Mouse (Mus musculus) regulatory T cell (primary cell): ENCODE measurements around the gene Cela1.

Experiments
- in situ Hi-C: fragments of 300-600 bp; cut with MboI, MseI; formaldehyde crosslinking; loops from one replicate; pipeline ENCODE4 v1.15.1; 2025; ENCODE audit warnings: high pct_unique_total_duplicates

Cela1 gene

GRCm38 (mm10) chr15:100636700-100637501 lies 50.8 kb downstream of the Cela1 start, which contains the start of gene Smagp:
Gene Smagp (minus strand): TSS chr15:100636940.
- in situ Hi-C loops: no loop called here

- in situ Hi-C loops: no loop called here
Measured at GRCm38 (mm10) chr15:100635851-100636645, 51.7 kb downstream of the Cela1 start.

GRCm38 (mm10) chr15:100635239-100635638 lies 52.5 kb downstream of the Cela1 start:
- in situ Hi-C loops: no loop called here

- in situ Hi-C loops: no loop called here
Measured at GRCm38 (mm10) chr15:100633341-100633740, 54.4 kb downstream of the Cela1 start.

GRCm38 (mm10) chr15:100632323-100632722 lies 55.4 kb downstream of the Cela1 start:
- in situ Hi-C loops: no loop called here

DNA sequence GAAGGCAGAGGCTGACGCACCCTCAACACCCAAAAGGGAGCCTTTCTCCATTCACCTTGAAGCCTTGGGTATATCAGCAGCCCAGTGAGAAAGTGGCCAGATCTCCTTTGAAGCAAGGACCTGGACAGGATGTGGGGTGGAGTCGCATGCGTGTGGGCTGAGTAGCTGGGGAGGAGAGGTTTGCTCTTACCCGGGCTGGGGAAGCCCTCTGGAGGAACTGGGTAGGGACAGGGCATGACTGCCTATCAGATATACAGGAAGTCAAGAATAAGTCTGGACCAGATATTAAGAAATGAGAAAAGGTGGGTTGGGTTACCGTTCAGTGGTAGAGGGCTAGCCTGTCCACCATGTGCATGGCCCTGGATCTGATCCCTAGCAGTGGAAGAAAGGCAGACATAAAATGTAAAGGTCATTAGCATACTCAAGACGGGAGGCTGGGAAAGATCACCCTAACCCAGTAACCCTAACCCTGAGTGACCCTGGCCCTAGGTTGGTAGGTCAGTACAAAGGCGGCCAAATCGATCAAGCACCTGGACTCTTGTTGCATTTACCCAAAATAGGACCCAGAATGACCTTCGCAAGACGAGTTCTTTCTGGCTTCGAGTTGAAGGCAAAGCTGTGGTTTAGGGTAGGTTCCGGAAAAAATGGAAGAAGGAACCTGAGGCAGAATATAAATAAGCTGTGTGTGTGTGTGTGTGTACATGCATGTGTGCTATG lies 56.1 kb downstream of the Cela1 start:
- in situ Hi-C loops: no loop called here

DNA sequence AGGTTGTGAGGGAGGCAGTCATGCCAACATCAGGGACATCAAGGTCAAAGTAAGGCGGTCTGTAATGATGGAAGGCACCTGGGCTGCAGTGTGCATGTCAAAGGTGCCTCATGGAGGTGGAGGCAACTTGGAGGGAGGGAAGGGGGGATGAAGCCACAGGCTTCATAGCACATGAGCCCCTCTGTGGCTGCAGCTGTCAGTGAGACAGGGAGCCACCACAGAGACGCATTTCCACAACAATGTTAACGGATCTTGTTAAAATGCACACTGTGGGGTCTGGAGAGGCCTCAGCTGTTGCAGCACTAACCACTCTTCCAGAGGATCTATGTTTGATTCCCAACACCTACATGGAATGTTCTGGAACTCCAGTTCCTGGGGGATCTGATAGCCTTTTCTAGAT lies 57.6 kb downstream of the Cela1 start:
- in situ Hi-C loops: no loop called here

- in situ Hi-C loops: no loop called here
Measured at GRCm38 (mm10) chr15:100628797-100629196, 58.9 kb downstream of the Cela1 start.

DNA sequence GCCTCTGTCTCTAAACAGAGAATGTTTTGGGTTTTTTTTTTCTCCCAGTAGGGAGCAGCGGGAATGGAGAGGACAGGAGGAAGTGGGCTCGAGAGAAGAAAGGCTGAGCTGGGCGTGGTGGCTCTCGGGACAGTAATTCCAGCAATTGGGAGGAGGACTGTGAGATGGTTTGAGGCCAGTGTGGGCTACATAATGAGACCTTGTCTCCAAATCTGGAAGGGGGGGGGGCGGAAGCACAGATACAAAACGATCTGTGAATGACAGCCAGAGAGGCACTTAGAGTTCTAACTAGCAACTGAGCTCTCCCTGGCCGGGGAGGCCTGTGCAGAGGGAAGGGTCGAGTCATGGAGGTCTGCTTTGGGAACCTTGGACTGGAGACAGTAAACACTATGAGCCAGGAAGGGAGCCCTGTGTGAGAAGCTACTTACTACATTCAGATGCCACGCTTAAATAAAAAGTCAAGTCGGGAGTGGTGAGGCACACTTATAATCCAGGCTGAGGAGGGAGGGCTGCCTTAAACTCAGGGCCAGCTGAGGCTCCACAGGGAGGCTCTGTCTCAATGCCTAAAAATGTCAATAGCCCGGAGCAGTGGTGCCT lies 59.8 kb downstream of the Cela1 start:
- in situ Hi-C loops: no loop called here

DNA sequence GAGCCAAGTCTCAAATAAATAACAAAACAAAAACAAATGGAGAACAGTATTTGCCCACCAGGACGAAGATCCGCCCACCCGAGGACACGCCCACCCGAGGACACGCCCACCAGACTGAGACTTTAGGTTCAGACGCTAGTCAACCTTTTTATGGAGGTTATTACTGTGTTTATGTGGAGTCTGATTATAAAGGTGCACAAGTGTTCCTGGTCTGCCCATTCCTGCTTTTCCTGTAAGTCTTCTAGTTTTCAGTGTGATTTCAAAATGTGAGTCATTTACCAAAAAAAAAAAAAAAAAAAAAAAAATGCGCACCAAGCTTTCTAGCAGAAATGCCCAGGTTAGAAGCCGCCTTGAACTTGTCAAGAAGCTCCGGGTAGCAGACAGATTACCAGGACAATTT lies 60.4 kb downstream of the Cela1 start:
- in situ Hi-C loops: no loop called here

DNA sequence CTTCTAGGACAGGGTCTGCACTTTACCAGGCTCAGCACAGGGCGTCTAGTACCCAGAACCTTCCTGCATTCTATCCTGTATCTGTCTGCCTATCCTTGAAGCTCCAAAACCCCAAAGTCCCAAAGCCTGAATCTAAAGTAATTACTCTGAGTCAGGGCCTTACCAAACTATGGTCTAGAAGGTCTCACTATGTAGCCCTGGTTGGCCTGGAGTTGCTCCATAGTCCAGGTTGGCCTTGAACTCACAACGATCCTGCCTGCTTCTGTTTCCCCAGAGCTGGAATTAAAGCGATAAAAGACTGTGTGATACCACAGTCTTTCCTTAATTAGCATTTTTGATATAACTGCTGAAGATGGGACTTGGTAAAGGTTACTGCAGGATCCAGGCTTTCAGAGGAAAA lies 63.3 kb downstream of the Cela1 start:
- in situ Hi-C loops: loop anchor here (5.0 kb wide), 1 partner anchor 58 kb away; no protein-coding TSS in a partner anchor
